Comparison of ENCODE assay signal across 22 mouse cellular contexts in genomic region chr2:179516559-179516958, GRCm38 (mm10).
DNase-seq lines count a peak whose midpoint lies in the region; ATAC-seq lines count a peak whose summit lies in the region.
"Had no signal": no experiment of that assay in that cellular context is flagged by ENCODE, and none has a peak within 500 bp of the region (broad histone marks: within the 10 kb centered on the region; RNA-seq: fewer than 3 reads in every experiment).

No protein-coding gene starts in this region.

- WGBS in midbrain, embryonic 11.5 days, result 96% methylated on average over 9 of the region's 9 CpGs
- WGBS in midbrain, embryonic 10.5 days, result 92% methylated on average over 9 of the region's 9 CpGs
- 55% methylated on average over 9 of the region's 9 CpGs for WGBS in intestine, embryonic 16.5 days
- 27% methylated on average over 9 of the region's 9 CpGs for WGBS in large intestine, adult 2 months

- no peak overlapping the region for H3K27ac ChIP-seq in midbrain, embryonic 11.5 days (ENCODE audit: low read depth, low read length)
- no peak overlapping the region for H3K27ac ChIP-seq in midbrain, embryonic 10.5 days (replicated peaks)
- H3K27ac ChIP-seq in intestine, embryonic 16.5 days (ENCODE audit: low read length), result no peak overlapping the region
- H3K27ac ChIP-seq: embryonic facial prominence, embryonic 13.5 days; embryonic facial prominence, embryonic 15.5 days; forebrain, embryonic 10.5 days; forebrain, embryonic 12.5 days had no signal

- DNase-seq in adrenal gland, postnatal 25 days, result peak; percentile 16
- DNase-seq in adrenal gland, postnatal 14 days, result no peak
- peak; percentile 68 for DNase-seq in midbrain, embryonic 11.5 days (ENCODE audit: low spot score, missing footprints)
- DNase-seq in midbrain, embryonic 10.5 days (ENCODE audit: low spot score), result no peak
- peak; percentile 7 for DNase-seq in large intestine, adult 2 months (ENCODE audit: low read depth, low spot score)
- DNase-seq in heart, postnatal 10 days, result no peak
- no peak for DNase-seq in spleen, postnatal 36 days (ENCODE audit: low spot score in 2 of 2)
- DNase-seq: cerebellum, adult 11 months; cerebellum, adult 18-20 months; cerebellum, adult 8-10 months; cerebellum, adult 9-11 months; cerebellum, postnatal 14 days; cerebellum, postnatal 36 days; embryo, embryonic 11 days had no signal

- no peaks in the 10 kb centered on the region for H3K36me3 ChIP-seq in midbrain, embryonic 11.5 days (ENCODE audit: control insufficient read depth, insufficient read depth, low read length)
- H3K36me3 ChIP-seq in midbrain, embryonic 10.5 days, result no peaks in the 10 kb centered on the region
- no peaks in the 10 kb centered on the region for H3K36me3 ChIP-seq in intestine, embryonic 16.5 days (ENCODE audit: control insufficient read depth, insufficient read depth, low read length)
- H3K36me3 ChIP-seq: embryonic facial prominence, embryonic 13.5 days; embryonic facial prominence, embryonic 15.5 days; forebrain, embryonic 12.5 days had no signal

- intact Hi-C loops in heart, postnatal 10 days (cut with DNase I), result no loop called here

- no peak for ATAC-seq in midbrain, embryonic 11.5 days (ENCODE audit: low FRiP score)
- peak; percentile 92 for ATAC-seq in intestine, embryonic 16.5 days
- ATAC-seq: forebrain, embryonic 14.5 days; forebrain, embryonic 16.5 days had no signal

- no peak overlapping the region for H3K4me2 ChIP-seq in midbrain, embryonic 11.5 days
- no peak overlapping the region for H3K4me2 ChIP-seq in intestine, embryonic 16.5 days (ENCODE audit: low read depth, low read length)
- H3K4me2 ChIP-seq: embryonic facial prominence, embryonic 13.5 days; embryonic facial prominence, embryonic 15.5 days; forebrain, embryonic 12.5 days had no signal

- H3K4me1 ChIP-seq in midbrain, embryonic 11.5 days (ENCODE audit: control insufficient read depth, insufficient read depth, low read length), result peaks cover 13% of the 10 kb centered on the region
- H3K4me1 ChIP-seq in midbrain, embryonic 10.5 days, result peaks cover 41% of the 10 kb centered on the region
- H3K4me1 ChIP-seq in intestine, embryonic 16.5 days (ENCODE audit: control insufficient read depth, insufficient read depth, low read length), result no peaks in the 10 kb centered on the region; the same call in 1 of the 2 replicates

- H3K9me3 ChIP-seq in midbrain, embryonic 11.5 days (ENCODE audit: control insufficient read depth, low read length), result no peaks in the 10 kb centered on the region
- no peaks in the 10 kb centered on the region for H3K9me3 ChIP-seq in midbrain, embryonic 10.5 days (replicated peaks)
- 0 out of 2 replicates have a peak, but pooled peaks cover 4% of the 10 kb centered on the region for H3K9me3 ChIP-seq in intestine, embryonic 16.5 days (ENCODE audit: control insufficient read depth, low read length)
- H3K9me3 ChIP-seq: embryonic facial prominence, embryonic 13.5 days; embryonic facial prominence, embryonic 15.5 days; forebrain, embryonic 12.5 days had no signal

- H3K4me3 ChIP-seq in midbrain, embryonic 11.5 days (ENCODE audit: low read depth, low read length), result no peak overlapping the region
- H3K4me3 ChIP-seq in midbrain, embryonic 10.5 days, result no peak overlapping the region
- no peak overlapping the region for H3K4me3 ChIP-seq in intestine, embryonic 16.5 days (ENCODE audit: low read length)
- H3K4me3 ChIP-seq: embryonic facial prominence, embryonic 13.5 days; embryonic facial prominence, embryonic 15.5 days; erythroblast, embryonic 14.5 days; forebrain, embryonic 10.5 days; forebrain, embryonic 12.5 days had no signal

- no peak overlapping the region for H3K9ac ChIP-seq in midbrain, embryonic 11.5 days (ENCODE audit: low read length)
- H3K9ac ChIP-seq in intestine, embryonic 16.5 days (ENCODE audit: low read depth, low read length), result no peak overlapping the region
- H3K9ac ChIP-seq: embryonic facial prominence, embryonic 13.5 days; embryonic facial prominence, embryonic 15.5 days; forebrain, embryonic 12.5 days had no signal

- no peaks in the 10 kb centered on the region for H3K27me3 ChIP-seq in midbrain, embryonic 11.5 days (ENCODE audit: control insufficient read depth, insufficient read depth, low read length)
- H3K27me3 ChIP-seq in midbrain, embryonic 10.5 days (ENCODE audit: low read depth, poor library complexity, severe bottlenecking), result peaks cover 17% of the 10 kb centered on the region
- H3K27me3 ChIP-seq in intestine, embryonic 16.5 days (replicated peaks; ENCODE audit: control insufficient read depth, insufficient read depth, low read length), result peaks cover 7% of the 10 kb centered on the region; the same call in 1 of the 2 replicates
- H3K27me3 ChIP-seq: embryonic facial prominence, embryonic 13.5 days; embryonic facial prominence, embryonic 15.5 days had no signal

Comparison
In these comparisons a context has a peak if more than half of its experiments do, and no peak if none do; other contexts are left out.
1. DNase-seq: peak in adrenal gland, postnatal 25 days (single experiment), midbrain, embryonic 11.5 days (single experiment) and large intestine, adult 2 months (single experiment); none in adrenal gland, postnatal 14 days (single experiment), midbrain, embryonic 10.5 days (single experiment), heart, postnatal 10 days (0 of 2) and spleen, postnatal 36 days (0 of 2).